Mouse (Mus musculus): Measurements from ENCODE around the gene Lamb3. TPM values are rescaled to one million over a fixed set of nuclear protein-coding genes. Genes with fewer than 3 reads are reported as not detected.

Lamb3 gene
- polyA plus RNA-seq, 1 experiment from 2014 or later = 0.62 TPM

DNA sequence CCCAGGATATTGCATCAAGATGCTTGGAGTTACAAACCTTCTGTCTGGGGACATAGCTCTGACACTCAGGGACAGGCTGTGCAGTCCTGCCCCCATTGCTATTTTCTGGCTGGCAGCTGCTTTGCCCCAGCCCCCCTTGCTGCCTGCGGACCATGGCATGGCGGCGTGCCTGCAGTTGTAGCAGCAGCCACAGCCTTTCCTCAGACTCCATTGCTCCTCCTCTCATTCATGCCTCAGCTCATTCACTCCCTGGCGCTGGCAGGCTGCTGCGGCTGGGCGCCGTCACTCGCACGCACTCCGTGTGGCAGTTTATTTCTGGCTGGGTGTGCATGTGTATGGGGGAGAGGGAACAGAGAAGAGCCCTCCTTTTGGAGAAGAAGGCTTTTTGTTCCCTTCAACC, 160.6 kb downstream of the Lamb3 start:
- Histone ChIP-seq H3K9me3 (no peaks in the 10 kb centered on the region), H3K27ac (replicated peaks) (peak overlapping the region; percentile 62), H3K4me3 (peak overlapping the region; percentile 51), H3K4me1 (peaks cover 36% of the 10 kb centered on the region), H3K9ac (replicated peaks) (peak overlapping the region; percentile 61), H3K4me2 (replicated peaks) (peak overlapping the region; percentile 49), H3K27me3 (no peaks in the 10 kb centered on the region), H3K36me3 (no peaks in the 10 kb centered on the region)
- 1% methylated on average over 10 of the region's 10 CpGs for WGBS
- peak; percentile 78 for ATAC-seq (replicated peaks)

DNA sequence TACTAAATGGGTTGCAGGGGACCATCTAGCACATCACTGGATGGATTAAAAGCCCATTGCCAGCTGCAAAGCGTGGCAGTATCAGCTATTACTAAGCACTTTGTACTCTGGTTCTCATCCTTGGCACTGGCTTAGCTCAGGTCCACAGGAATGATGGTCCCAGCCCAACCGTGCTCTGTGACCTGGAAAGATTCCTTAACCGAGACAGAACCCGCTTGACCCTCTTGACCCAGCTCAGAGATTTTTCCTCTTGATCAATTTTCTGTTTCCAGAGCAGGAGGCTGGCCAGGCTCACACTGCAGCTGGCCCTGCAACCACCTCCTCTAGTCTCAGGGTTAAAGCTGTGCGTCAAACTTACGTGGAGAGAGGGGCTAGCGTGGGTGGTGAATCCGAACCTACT, 161.6 kb downstream of the Lamb3 start:
- H3K36me3 ChIP-seq = no peaks in the 10 kb centered on the region
- peaks cover 35% of the 10 kb centered on the region for H3K4me1 ChIP-seq
- ATAC-seq (replicated peaks) = no peak
- no peaks in the 10 kb centered on the region for H3K9me3 ChIP-seq
- no peaks in the 10 kb centered on the region for H3K27me3 ChIP-seq
- peak overlapping the region; percentile 49 for H3K4me2 ChIP-seq (replicated peaks)
- H3K9ac ChIP-seq (replicated peaks) = peak overlapping the region; percentile 61
- WGBS = 44% methylated on average over 8 of the region's 8 CpGs
- peak overlapping the region; percentile 51 for H3K4me3 ChIP-seq
- no peak overlapping the region for H3K27ac ChIP-seq (replicated peaks)

DNA sequence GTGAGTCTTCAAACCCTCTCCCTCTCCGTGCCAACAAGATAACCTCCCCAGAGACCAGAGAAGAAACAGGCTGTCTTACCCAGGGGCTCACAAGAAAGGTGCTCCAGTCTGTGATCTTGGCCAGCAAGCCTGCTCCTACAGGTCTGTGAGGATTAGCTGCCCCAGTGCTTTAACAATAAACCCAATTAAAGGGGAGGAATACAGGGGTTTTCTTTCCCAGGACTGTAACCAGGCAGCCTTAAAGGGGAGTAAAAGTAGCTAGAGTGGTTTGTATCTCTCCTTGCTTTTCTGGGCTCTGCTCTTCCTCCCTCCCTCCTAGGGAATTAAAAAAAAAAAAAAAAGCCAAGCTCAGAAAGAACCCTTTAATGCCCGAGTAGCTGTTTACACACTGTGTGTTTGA, 162.6 kb downstream of the Lamb3 start, which contains the start of gene Camk1g:
Gene Camk1g (minus strand): TSS at position 203 of the 400 bp plus-strand sequence.
- Histone ChIP-seq H3K4me3 (peak within 1 kb of the TSS; percentile 51), H3K4me1 (peaks cover 33% of the 10 kb centered on the region), H3K36me3 (no peaks in the 10 kb centered on the region), H3K9me3 (no peaks in the 10 kb centered on the region), H3K4me2 (replicated peaks) (peak within 1 kb of the TSS; percentile 49), H3K9ac (replicated peaks) (peak within 1 kb of the TSS; percentile 61), H3K27me3 (no peaks in the 10 kb centered on the region), H3K27ac (replicated peaks) (peak within 1 kb of the TSS; percentile 69)
- ATAC-seq (replicated peaks) = peak; percentile 87
- 3% methylated on average over 2 of the region's 2 CpGs for WGBS

DNA sequence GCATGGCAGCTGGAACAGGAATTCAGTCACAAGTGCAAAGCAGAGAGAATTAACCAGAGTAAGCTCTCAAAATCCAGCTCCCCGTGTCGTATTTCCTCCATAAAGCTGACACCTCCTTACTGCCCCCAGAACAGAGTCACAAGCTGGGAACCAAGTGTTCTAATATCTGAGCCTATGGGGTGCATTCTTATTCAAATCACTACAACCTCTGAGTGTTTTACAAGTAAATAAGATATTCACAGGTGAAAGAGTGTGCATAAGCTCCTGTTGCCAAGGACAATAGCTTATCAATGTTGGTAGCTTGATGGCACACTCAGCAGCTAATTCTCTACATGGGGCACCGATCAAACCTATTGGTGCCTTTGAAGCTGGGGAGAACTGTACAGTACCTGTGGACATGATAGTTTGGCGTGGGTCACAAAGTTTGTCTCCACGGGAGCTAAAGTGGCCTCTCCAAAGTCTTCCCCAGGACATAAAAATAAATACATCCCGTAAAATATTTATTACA, 166.5 kb downstream of the Lamb3 start:
- no peak overlapping the region for H3K4me3 ChIP-seq
- H3K4me1 ChIP-seq = peaks cover 10% of the 10 kb centered on the region
- no peak overlapping the region for H3K27ac ChIP-seq (replicated peaks)
- H3K27me3 ChIP-seq = no peaks in the 10 kb centered on the region
- no peaks in the 10 kb centered on the region for H3K36me3 ChIP-seq
- no peak overlapping the region for H3K4me2 ChIP-seq (replicated peaks)
- 88% methylated on average over 6 of the region's 6 CpGs for WGBS
- no peak overlapping the region for H3K9ac ChIP-seq (replicated peaks)
- no peak for ATAC-seq (replicated peaks)
- H3K9me3 ChIP-seq = no peaks in the 10 kb centered on the region

DNA sequence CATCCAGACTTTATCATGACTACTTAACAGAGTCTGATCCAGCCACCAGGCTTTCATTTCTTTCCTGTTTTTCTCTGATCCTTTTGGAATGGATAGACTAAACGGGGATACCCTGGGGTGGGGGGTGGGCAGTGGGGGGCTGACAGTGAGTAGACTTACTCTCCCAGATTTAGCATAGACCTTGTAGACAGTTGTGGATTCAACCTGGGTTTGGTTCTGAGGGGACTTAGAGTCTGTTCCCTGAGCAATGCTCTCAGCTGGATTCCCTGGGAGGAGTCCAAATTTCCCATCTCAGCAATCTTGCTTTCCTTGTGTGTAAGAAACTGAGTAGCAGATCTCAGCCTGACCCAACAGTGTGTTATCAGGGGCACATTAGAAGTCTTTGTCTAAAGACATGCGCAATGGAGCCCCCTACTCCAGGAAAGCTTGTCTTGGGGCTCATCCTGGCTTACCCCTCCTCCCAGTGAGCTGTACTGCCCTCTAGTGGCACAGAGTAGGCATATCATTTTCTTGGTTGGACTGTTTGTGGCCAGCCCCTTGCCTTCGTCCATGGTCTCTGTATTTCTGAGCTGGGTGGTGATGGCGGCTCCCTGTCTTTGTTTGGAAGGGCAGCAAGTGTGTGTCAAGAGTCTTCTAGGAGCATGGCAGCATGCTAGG, 169.1 kb downstream of the Lamb3 start:
- H3K4me1 ChIP-seq = peaks cover 2% of the 10 kb centered on the region
- WGBS = 21% methylated on average over 4 of the region's 4 CpGs
- H3K4me2 ChIP-seq (replicated peaks) = no peak overlapping the region
- H3K27me3 ChIP-seq = no peaks in the 10 kb centered on the region
- H3K9me3 ChIP-seq = no peaks in the 10 kb centered on the region
- no peak overlapping the region for H3K4me3 ChIP-seq
- no peak overlapping the region for H3K27ac ChIP-seq (replicated peaks)
- H3K36me3 ChIP-seq = no peaks in the 10 kb centered on the region
- peak; percentile 85 for ATAC-seq (replicated peaks)
- H3K9ac ChIP-seq (replicated peaks) = no peak overlapping the region

DNA sequence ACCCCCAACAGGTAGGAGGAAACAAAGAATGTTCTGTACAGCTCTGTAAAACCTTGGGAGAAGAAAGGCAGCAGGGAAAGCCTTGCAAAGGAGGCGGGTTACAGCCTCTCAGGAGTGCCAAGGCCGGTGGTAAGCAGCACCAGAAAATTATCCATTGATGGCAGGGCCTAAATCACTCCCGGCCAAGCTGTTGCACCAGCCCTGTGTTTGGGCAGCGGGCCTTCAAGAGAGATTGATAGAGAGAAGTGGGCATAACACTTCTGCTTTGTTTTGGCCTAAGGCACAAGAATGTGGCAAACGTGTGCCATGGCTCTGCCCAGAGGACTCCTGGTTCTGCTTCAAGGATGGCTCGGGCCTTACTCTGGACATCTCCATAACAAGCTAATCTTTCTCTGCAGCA, 172.1 kb downstream of the Lamb3 start:
- 50% methylated on average over 6 of the region's 6 CpGs for WGBS

DNA sequence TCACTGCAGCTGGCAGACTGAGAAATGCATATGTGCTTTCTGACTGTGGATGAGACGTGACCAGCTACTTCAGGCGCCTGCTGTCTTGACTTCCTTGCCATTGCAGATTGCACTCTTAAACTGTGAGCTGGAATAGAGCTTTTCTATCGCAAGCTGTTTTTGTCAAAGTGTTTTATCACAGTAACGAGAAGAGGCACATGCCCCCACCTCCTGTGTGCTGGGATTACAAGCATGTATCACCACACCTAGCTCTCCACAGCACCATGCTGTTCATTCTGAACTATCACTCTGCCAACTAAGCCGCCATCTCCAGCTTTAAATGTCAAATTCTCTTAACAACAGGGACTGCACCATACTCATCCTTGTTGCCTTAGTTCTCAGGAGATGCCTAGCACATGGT, 173.4 kb downstream of the Lamb3 start:
- no peaks in the 10 kb centered on the region for H3K36me3 ChIP-seq
- H3K9ac ChIP-seq (replicated peaks) = no peak overlapping the region
- no peaks in the 10 kb centered on the region for H3K27me3 ChIP-seq
- H3K4me1 ChIP-seq = peaks cover 23% of the 10 kb centered on the region
- no peak overlapping the region for H3K4me3 ChIP-seq
- H3K9me3 ChIP-seq = no peaks in the 10 kb centered on the region
- WGBS = 69% methylated on average over 5 of the region's 5 CpGs
- H3K27ac ChIP-seq (replicated peaks) = no peak overlapping the region
- no peak for ATAC-seq (replicated peaks)
- no peak overlapping the region for H3K4me2 ChIP-seq (replicated peaks)

More for the DNA sequence above, 172.1 kb downstream of the Lamb3 start:
- no peaks in the 10 kb centered on the region for H3K9me3 ChIP-seq
- H3K36me3 ChIP-seq = no peaks in the 10 kb centered on the region
- no peak overlapping the region for H3K27ac ChIP-seq (replicated peaks)
- no peak overlapping the region for H3K9ac ChIP-seq (replicated peaks)
- H3K27me3 ChIP-seq = no peaks in the 10 kb centered on the region
- peaks cover 19% of the 10 kb centered on the region for H3K4me1 ChIP-seq
- H3K4me2 ChIP-seq (replicated peaks) = no peak overlapping the region
- no peak for ATAC-seq (replicated peaks)
- H3K4me3 ChIP-seq = no peak overlapping the region

DNA sequence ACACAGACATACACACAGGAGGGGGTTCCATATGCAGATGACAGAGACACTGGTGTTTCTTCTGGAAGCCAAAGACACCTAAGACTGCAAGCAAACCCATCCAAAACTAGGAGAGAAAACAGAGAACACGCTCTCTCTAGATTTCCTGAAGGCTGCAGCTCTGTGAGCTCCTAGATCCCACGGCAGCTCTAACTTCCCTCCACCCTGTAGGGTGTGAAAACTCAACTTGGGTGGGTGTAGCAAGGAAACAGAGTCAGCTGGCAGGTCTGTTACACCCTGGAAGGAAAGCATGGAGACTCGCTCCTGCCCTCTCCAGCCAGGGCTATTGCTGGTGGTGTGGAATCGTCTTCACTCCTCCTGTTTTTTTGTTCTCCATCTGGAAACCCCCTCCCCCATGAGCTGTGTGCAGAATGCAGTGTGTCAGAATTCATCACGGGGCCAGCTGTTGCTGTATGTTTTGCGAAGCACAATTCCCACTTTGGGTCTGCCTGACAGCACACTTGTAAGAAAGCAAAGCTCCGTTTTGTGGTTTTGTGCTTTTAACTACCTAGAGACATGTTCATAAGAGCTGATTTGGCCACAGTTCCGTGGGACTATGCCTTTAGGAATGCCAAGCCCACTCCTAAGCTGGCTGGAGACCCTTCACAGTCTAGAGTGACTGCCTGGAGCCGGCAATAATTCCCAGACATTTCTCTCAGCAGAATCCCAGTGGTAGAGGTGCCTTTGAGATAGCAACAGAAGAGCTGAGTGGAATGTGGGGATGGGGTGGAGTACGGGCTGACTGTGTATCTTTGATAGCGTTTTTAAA, 174.3 kb downstream of the Lamb3 start:
- Histone ChIP-seq H3K36me3 (no peaks in the 10 kb centered on the region), H3K27me3 (no peaks in the 10 kb centered on the region), H3K9ac (replicated peaks) (peak overlapping the region; percentile 26; the same call in 1 of the 2 replicates), H3K4me3 (no peak overlapping the region), H3K4me2 (replicated peaks) (no peak overlapping the region; the same call in 1 of the 2 replicates), H3K4me1 (peaks cover 32% of the 10 kb centered on the region), H3K27ac (replicated peaks) (peak overlapping the region; percentile 58), H3K9me3 (no peaks in the 10 kb centered on the region)
- 30% methylated on average over 11 of the region's 11 CpGs for WGBS
- ATAC-seq (replicated peaks) = peak; percentile 11

DNA sequence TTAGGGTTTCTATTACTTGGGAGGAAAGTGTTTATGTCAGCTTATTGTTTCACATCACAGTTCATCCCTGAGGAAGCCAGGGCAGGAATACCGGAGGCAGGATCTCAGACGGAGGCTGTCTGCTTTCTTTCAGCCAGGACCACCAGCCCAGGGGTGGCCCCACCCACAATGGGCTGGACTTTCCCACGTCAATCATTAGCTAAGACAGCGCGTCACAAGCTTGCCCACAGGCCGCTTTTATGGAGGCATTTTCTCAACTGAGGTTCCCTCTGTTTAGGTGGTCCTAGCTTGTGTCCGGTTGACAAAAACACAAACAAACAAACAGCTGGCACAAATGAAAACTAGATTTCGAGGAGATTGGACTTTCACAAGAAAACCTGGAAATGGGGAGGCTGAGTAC, 174.9 kb downstream of the Lamb3 start:
- ATAC-seq (replicated peaks) = peak; percentile 48
- Histone ChIP-seq H3K36me3 (no peaks in the 10 kb centered on the region), H3K9ac (replicated peaks) (peak overlapping the region; percentile 26; the same call in 1 of the 2 replicates), H3K9me3 (no peaks in the 10 kb centered on the region), H3K27me3 (no peaks in the 10 kb centered on the region), H3K4me1 (peaks cover 38% of the 10 kb centered on the region), H3K27ac (replicated peaks) (peak overlapping the region; percentile 58), H3K4me2 (replicated peaks) (peak overlapping the region; percentile 29), H3K4me3 (peak overlapping the region; percentile 5; the same call in 1 of the 2 replicates)
- 1% methylated on average over 8 of the region's 8 CpGs for WGBS

DNA sequence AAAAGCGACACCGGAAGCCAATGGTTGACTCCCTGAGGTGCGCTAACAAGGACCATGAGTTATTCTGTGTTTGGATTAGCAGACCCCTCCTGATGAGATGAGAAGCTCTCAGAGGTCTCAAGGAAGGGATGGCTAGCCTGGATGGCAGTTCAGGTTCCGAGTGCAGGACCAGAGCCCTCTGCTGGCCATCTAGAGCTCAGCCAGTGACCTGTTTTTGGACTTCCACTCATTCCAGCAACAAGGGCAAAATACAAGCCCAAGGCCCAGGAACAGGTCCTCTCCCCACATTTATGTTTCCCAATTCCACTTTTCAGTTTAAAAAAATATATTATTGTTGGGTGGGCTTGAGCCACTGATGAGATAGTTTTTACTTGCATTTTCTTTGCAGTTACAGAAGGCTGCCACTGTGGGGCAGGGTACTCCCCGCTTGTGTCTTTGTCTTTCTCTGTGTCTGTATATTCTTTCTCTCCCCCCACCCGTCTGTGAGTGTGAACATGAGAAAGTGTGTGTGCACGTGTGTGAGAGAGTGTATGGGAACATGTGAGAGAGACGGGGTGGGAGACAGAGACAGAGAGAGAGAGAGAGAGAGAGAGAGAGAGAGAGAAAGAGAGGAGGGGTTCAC, 175.5 kb downstream of the Lamb3 start:
- ATAC-seq (replicated peaks) = peak; percentile 21; the same call in 1 of the 2 replicates
- Histone ChIP-seq H3K27me3 (no peaks in the 10 kb centered on the region), H3K9me3 (no peaks in the 10 kb centered on the region), H3K27ac (replicated peaks) (no peak overlapping the region), H3K9ac (replicated peaks) (no peak overlapping the region), H3K4me1 (peaks cover 38% of the 10 kb centered on the region), H3K4me2 (replicated peaks) (peak overlapping the region; percentile 29), H3K4me3 (peak overlapping the region; percentile 5; the same call in 1 of the 2 replicates), H3K36me3 (no peaks in the 10 kb centered on the region)
- WGBS = 6% methylated on average over 8 of the region's 8 CpGs

DNA sequence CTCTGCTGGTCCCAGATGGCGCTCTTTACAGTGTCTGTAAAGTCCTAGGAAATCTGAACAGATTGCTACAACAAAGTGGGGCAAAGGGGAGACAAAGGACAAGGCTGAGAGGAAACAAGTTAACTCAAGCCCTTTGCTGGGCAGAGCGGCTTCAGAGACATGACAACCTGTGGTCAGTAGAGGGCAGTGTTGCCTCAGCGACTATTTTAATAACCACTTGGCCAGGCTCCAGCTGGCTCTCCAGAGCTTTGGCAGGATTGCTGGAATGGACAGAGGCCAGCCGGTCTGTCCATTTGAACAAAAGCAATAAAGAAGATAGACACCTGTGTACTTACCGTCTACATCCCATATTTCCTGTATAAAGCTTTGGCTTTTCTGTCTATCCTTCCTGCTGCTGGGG, 178.6 kb downstream of the Lamb3 start:
- H3K36me3 ChIP-seq = no peaks in the 10 kb centered on the region
- no peak overlapping the region for H3K4me2 ChIP-seq (replicated peaks)
- H3K4me1 ChIP-seq = peaks cover 49% of the 10 kb centered on the region
- H3K27me3 ChIP-seq = no peaks in the 10 kb centered on the region
- peak; percentile 32 for ATAC-seq (replicated peaks)
- H3K27ac ChIP-seq (replicated peaks) = peak overlapping the region; percentile 12
- WGBS = 0% methylated on average over 5 of the region's 5 CpGs
- H3K9ac ChIP-seq (replicated peaks) = no peak overlapping the region
- H3K4me3 ChIP-seq = no peak overlapping the region
- H3K9me3 ChIP-seq = no peaks in the 10 kb centered on the region

DNA sequence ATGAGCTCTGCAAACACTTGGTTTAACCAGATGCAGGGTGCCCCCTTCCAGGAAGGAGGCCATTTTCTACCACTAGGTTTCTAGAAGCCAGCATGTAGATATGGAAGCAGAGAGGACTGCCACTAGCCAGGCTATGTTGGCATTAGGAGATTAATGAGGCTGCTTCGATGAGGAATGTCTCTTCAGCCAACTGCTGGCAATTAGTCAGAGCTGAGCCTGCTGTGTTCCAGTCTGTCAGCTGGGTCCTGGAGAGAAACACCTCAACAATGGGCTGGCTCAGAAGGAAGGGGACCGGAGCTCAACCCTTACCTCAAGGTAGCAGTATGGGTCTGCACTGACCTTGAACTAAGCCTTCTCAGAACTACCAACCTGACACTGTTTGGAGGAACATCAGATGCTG, 179.7 kb downstream of the Lamb3 start:
- Histone ChIP-seq H3K4me3 (no peak overlapping the region), H3K4me2 (replicated peaks) (no peak overlapping the region), H3K36me3 (no peaks in the 10 kb centered on the region), H3K9ac (replicated peaks) (no peak overlapping the region), H3K9me3 (no peaks in the 10 kb centered on the region), H3K27me3 (no peaks in the 10 kb centered on the region), H3K4me1 (peaks cover 40% of the 10 kb centered on the region), H3K27ac (replicated peaks) (no peak overlapping the region)
- no peak for ATAC-seq (replicated peaks)
- whole genome bisulfite sequencing = 36% methylated on average over 2 of the region's 2 CpGs

Measured in forebrain, embryonic 15.5 days (tissue).